Mouse (Mus musculus): ENCODE measurements around the gene Csk. TPM values are rescaled to one million over a fixed set of nuclear protein-coding genes. Genes with fewer than 3 reads are reported as not detected.

Csk gene
- total and polyA plus RNA-seq, 2 experiments from 2014 or later: 46.3 to 135 TPM

DNA sequence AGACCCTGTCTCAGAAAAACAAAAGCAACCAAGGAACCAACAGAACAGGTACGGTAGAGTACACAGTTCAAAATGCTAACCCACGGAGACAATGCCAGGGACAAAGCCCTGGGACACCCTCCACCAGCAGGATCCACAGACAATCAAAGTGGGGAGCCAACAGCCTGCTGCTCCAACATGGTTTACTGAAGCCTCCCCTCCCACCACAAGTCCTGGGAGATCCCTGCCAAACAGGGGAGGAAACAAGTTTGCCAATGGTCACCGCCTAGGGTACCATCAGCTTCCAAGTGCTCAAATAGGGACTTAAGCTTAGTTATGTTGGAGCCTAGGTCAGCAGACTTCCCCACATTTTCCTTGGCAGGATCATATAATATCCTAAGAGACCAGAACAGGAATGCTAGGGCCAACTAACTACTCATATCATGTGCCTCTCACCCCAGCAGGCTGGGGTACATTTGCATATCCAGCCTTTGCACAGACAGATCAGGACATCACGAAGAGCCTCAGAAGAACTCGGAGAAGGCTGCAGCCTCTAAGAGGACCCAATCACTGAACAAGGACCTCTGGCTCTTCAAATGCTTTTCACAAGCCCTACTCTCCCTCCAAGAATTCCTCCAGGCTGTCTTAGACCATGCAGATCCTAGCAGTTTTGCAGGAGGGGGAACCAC is 13.6 kb downstream of the Csk start:
- H3K27me3 ChIP-seq (ENCODE audit: insufficient read depth, low read length): no peaks in the 10 kb centered on the region
- no peak overlapping the region for H3K4me3 ChIP-seq (ENCODE audit: low read depth, low read length)
- H3K4me2 ChIP-seq (ENCODE audit: low read depth): peak overlapping the region; percentile 21; the same call in 1 of the 2 replicates
- WGBS: 64% methylated on average over 5 of the region's 5 CpGs
- peak overlapping the region; percentile 45; the same call in 1 of the 2 replicates for H3K27ac ChIP-seq (ENCODE audit: low read depth, low read length)
- no peaks in the 10 kb centered on the region; the same call in 1 of the 2 replicates for H3K36me3 ChIP-seq (ENCODE audit: insufficient read depth)
- peak overlapping the region; percentile 22; the same call in 1 of the 2 replicates for H3K9ac ChIP-seq
- DNase-seq (no peak), ATAC-seq (no peak)
- no peak for TF ChIP-seq CTCF (IDR thresholded peaks at IDR 0.05; ENCODE audit: low read depth)
- peaks cover 45% of the 10 kb centered on the region for H3K4me1 ChIP-seq (ENCODE audit: insufficient read depth)
- no peaks in the 10 kb centered on the region for H3K9me3 ChIP-seq (ENCODE audit: low read length)

DNA sequence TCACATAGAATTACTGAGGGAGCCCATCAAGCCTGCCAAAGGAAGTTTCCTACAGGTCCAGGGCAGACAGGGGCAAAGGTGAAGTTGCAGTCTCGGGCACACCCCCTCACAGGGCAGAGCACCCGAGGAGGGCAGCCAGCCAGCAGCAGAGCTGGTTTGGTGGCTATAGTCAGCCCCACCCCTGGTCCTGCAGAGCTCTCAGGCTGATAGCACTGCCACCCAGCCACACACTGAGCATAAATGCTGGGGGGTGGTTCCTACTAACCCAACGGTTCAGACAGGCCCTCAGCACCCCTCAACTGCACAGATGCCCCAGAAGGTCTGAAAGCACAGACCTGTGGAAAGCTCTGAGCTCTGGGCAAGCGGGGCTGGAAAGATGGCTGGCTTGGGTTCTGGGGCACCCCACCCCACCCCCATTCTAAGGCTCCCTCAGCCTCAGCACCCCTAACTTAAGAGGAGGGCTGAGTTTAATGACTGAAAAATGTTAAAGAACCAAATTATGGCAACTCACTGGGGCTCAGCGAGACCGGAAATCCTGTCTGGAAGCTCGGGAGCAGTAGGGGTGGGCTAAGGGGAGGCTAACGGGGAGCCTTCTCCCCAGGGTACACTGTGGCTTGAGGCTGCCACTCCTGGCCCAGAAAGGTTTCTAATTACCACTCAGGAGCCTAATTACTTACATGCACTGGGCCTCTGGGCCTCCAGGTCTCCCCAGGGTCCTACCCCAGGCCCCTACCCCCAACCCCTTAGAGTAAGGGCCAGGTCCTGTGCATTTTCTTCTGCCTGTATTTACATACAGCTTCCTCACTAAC is 14.6 kb downstream of the Csk start:
- DNase-seq (no peak), ATAC-seq (no peak)
- Histone ChIP-seq H3K9ac (peak overlapping the region; percentile 39; the same call in 1 of the 2 replicates), H3K9me3 (ENCODE audit: low read length) (no peaks in the 10 kb centered on the region), H3K4me2 (ENCODE audit: low read depth) (no peak overlapping the region), H3K36me3 (ENCODE audit: insufficient read depth) (no peaks in the 10 kb centered on the region; the same call in 1 of the 2 replicates), H3K4me1 (ENCODE audit: insufficient read depth) (peaks cover 43% of the 10 kb centered on the region), H3K4me3 (ENCODE audit: low read depth, low read length) (no peak overlapping the region), H3K27me3 (ENCODE audit: insufficient read depth, low read length) (no peaks in the 10 kb centered on the region), H3K27ac (ENCODE audit: low read depth, low read length) (no peak overlapping the region)
- TF ChIP-seq CTCF (IDR thresholded peaks at IDR 0.05; ENCODE audit: low read depth): no peak
- 52% methylated on average over 8 of the region's 8 CpGs for WGBS

DNA sequence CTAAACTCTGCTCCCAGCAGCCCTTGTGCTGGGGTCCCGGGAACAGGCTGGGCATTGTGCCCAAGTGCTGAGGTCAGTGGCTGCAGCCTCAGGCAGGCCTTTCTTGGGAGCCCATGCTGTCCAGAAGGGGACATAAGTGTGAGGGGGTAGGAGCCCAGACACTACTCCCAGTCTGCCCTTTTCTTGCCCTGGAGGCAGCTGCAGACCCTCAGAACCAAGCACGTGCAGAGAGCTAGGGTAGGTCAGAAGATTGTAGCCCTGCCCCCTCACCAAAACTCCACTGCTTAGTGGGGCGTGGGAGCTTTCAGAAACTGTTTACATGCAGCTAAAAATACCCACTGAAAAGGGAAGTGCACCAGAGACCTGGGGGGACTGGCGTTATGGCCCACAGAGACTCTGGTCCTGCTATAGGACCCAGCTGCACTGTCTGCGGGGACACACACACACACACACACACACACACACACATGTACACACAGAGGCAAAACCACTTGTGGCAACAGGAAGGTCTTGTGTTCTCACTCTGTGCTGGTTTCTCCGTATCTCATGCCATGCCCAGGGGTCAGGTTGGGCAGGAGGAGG is 15.6 kb downstream of the Csk start:
- H3K9ac ChIP-seq: no peak overlapping the region
- no peaks in the 10 kb centered on the region; the same call in 1 of the 2 replicates for H3K36me3 ChIP-seq (ENCODE audit: insufficient read depth)
- H3K4me1 ChIP-seq (ENCODE audit: insufficient read depth): peaks cover 33% of the 10 kb centered on the region
- H3K4me3 ChIP-seq (ENCODE audit: low read depth, low read length): no peak overlapping the region
- DNase-seq (no peak), ATAC-seq (0 out of 2 replicates have a peak, but pooled peaks have one; percentile 14)
- H3K27ac ChIP-seq (ENCODE audit: low read depth, low read length): 0 out of 2 replicates have a peak overlapping the region, but pooled peaks have one; percentile 40
- TF ChIP-seq CTCF (IDR thresholded peaks at IDR 0.05; ENCODE audit: low read depth): no peak
- no peaks in the 10 kb centered on the region for H3K9me3 ChIP-seq (ENCODE audit: low read length)
- WGBS: 43% methylated on average over 6 of the region's 6 CpGs
- H3K27me3 ChIP-seq (ENCODE audit: insufficient read depth, low read length): no peaks in the 10 kb centered on the region
- H3K4me2 ChIP-seq (ENCODE audit: low read depth): no peak overlapping the region

- H3K4me2 ChIP-seq (ENCODE audit: low read depth): no peak overlapping the region
- no peak overlapping the region for H3K9ac ChIP-seq
- peaks cover 28% of the 10 kb centered on the region for H3K4me1 ChIP-seq (ENCODE audit: insufficient read depth)
- no peaks in the 10 kb centered on the region for H3K9me3 ChIP-seq (ENCODE audit: low read length)
- DNase-seq (no peak), ATAC-seq (no peak)
- H3K36me3 ChIP-seq (ENCODE audit: insufficient read depth): peaks cover 1% of the 10 kb centered on the region; the same call in 1 of the 2 replicates
- no peak overlapping the region for H3K4me3 ChIP-seq (ENCODE audit: low read depth, low read length)
- no peak for TF ChIP-seq CTCF (IDR thresholded peaks at IDR 0.05; ENCODE audit: low read depth)
- H3K27me3 ChIP-seq (ENCODE audit: insufficient read depth, low read length): no peaks in the 10 kb centered on the region
- no peak overlapping the region for H3K27ac ChIP-seq (ENCODE audit: low read depth, low read length)
- 55% methylated on average over 3 of the region's 3 CpGs for WGBS
Observed at GRCm38 (mm10) chr9:57637272-57637671, 16.2 kb downstream of the Csk start.

- Histone ChIP-seq H3K9me3 (ENCODE audit: low read length) (no peaks in the 10 kb centered on the region), H3K4me3 (ENCODE audit: low read depth, low read length) (no peak overlapping the region), H3K27me3 (ENCODE audit: insufficient read depth, low read length) (no peaks in the 10 kb centered on the region), H3K4me2 (ENCODE audit: low read depth) (no peak overlapping the region), H3K4me1 (ENCODE audit: insufficient read depth) (peaks cover 4% of the 10 kb centered on the region; the same call in 1 of the 2 replicates), H3K36me3 (ENCODE audit: insufficient read depth) (peaks cover 39% of the 10 kb centered on the region), H3K27ac (ENCODE audit: low read depth, low read length) (no peak overlapping the region), H3K9ac (no peak overlapping the region)
- ATAC-seq: peak; percentile 49
- 26% methylated on average over 4 of the region's 4 CpGs for WGBS
- no peak for DNase-seq
- TF ChIP-seq CTCF (IDR thresholded peaks at IDR 0.05; ENCODE audit: low read depth): peak; percentile 40; the same call in 1 of the 2 replicates
Observed at GRCm38 (mm10) chr9:57633481-57634024, 19.9 kb downstream of the Csk start.

DNA sequence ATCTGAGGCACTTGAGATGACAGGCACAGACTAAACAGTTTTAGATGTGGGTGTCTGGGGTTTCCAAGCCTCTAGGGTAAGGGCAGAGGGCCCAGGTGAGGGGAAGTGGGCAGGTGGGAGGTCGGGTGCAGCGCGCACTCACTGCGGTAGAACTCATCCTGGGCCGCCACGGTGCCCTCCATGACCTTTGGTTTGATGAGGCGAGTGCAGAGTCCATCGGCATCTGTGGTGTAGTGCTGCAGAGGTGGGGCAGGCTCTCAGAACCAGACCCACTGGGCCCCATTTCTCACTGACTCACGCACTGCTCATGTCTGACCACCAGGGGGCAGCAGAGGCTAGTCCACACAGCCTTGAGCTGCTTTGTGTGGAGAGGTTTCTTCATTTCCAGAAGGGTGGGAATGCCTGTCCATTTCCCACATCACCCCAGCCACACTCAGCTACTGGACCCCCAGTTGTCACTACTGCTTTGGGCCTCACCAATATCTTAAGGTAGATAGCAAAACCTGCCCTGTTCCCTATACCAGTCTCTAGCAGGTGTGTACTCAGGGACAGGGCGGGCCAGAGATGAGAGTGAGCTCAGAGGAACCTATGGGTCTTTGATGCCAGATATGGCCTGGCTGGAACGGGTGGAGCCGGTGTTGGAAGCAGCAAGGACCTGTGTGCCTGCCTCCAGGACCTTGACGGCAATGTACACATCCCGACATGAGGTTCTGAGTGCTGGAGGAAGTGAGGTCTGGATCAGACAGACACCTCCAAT is 24.1 kb downstream of the Csk start:
- H3K27me3 ChIP-seq (ENCODE audit: insufficient read depth, low read length): no peaks in the 10 kb centered on the region
- no peaks in the 10 kb centered on the region for H3K4me1 ChIP-seq (ENCODE audit: insufficient read depth)
- 72% methylated on average over 14 of the region's 14 CpGs for WGBS
- no peak overlapping the region for H3K9ac ChIP-seq
- no peaks in the 10 kb centered on the region for H3K9me3 ChIP-seq (ENCODE audit: low read length)
- DNase-seq (peak; percentile 86), ATAC-seq (peak; percentile 83)
- peaks cover 76% of the 10 kb centered on the region for H3K36me3 ChIP-seq (ENCODE audit: insufficient read depth)
- H3K4me2 ChIP-seq (ENCODE audit: low read depth): no peak overlapping the region
- peak overlapping the region; percentile 21; the same call in 1 of the 2 replicates for H3K27ac ChIP-seq (ENCODE audit: low read depth, low read length)
- peak; percentile 99 for TF ChIP-seq CTCF (IDR thresholded peaks at IDR 0.05; ENCODE audit: low read depth)
- no peak overlapping the region for H3K4me3 ChIP-seq (ENCODE audit: low read depth, low read length)

Measured in forebrain, postnatal 0 days (tissue).